Mouse (Mus musculus) neural tube, embryonic 14.5 days (tissue): Measurements from ENCODE around the gene Olfr370. TPM values are rescaled to one million over a fixed set of nuclear protein-coding genes. Genes with fewer than 3 reads are reported as not detected.
"Not testable (repeated sequence)": the region's sequence is repeated elsewhere in the genome, so short reads cannot be mapped to it uniquely, and the experiment has no call there.

ENCODE experiments used
- ATAC-seq: fragments of 200-750 bp; cut with Nextera tagmentation; 2 replicates; pipeline ENCODE4 v1.8.0; 2017; ENCODE audit warnings: low read depth, mild to moderate bottlenecking, moderate TSS enrichment, moderate library complexity
- H3K27ac ChIP-seq: fragments of 300-500 bp; sonication (generic); 2 replicates; pipeline ENCODE4 v1.5.1; 2014; ENCODE audit warnings: low read depth, mild to moderate bottlenecking, control low read depth, low read length, moderate library complexity, mixed read lengths
- H3K27me3 ChIP-seq: fragments of 300-500 bp; sonication (generic); 2 replicates; pipeline ENCODE4 v1.6.1; 2014; ENCODE audit warnings: low read length; ENCODE audit not compliant: control insufficient read depth, insufficient read depth
- H3K36me3 ChIP-seq: fragments of 300-500 bp; sonication (generic); 2 replicates; pipeline ENCODE4 v1.6.1; 2014; ENCODE audit warnings: low read length, mixed read lengths; ENCODE audit not compliant: control insufficient read depth, insufficient read depth
- H3K4me1 ChIP-seq: fragments of 300-500 bp; sonication (generic); 2 replicates; pipeline ENCODE4 v1.6.1; 2014; ENCODE audit warnings: low read length; ENCODE audit not compliant: control insufficient read depth, insufficient read depth
- H3K4me2 ChIP-seq: fragments of 300-500 bp; sonication (generic); 2 replicates; pipeline ENCODE4 v1.6.1; 2014; ENCODE audit warnings: mild to moderate bottlenecking, low read depth, low read length, control low read depth
- H3K4me3 ChIP-seq: fragments of 300-500 bp; sonication (generic); 2 replicates; pipeline ENCODE4 v1.5.1; 2014; ENCODE audit warnings: low read depth, low read length, control low read depth, mixed read lengths
- H3K9ac ChIP-seq: fragments of 300-500 bp; sonication (generic); replicated peaks from 2 replicates; pipeline ENCODE4 v1.6.1; 2014; ENCODE audit warnings: low read depth, mild to moderate bottlenecking, control low read depth, low read length, mixed read lengths
- H3K9me3 ChIP-seq: fragments of 300-500 bp; sonication (generic); 2 replicates; pipeline ENCODE4 v1.6.1; 2016; ENCODE audit warnings: low read length; ENCODE audit not compliant: control insufficient read depth
- WGBS: fragments of 180-500 bp; shearing (Covaris S2); extraction: QIAGEN DNeasy Blood & Tissue Kit; methylation state at CpG from one replicate; pipeline ENCODE4 v1.1.7; 2014; 5-methylcytosine and 5-hydroxymethylcytosine counted together
- polyA plus RNA-seq: library from polyadenylated mRNA; unstranded; fragments of >200 nt; fragmentation: Nextera tagmentation; extraction: Ambion mirVana; gene quantifications from 2 replicates; pipeline ENCODE4 v1.2.1, GENCODE M21; 2014

The Olfr370 gene
- polyA plus RNA-seq, 1 experiment from 2014 or later = not detected

GRCm38 (mm10) chr8:83566469-83567395 lies 31.2 kb downstream of the Olfr370 start, which contains the start of gene Ndufb7:
Gene Ndufb7 (plus strand): TSS chr8:83566671.
- Histone ChIP-seq H3K4me2 (peak within 1 kb of the TSS; percentile 92), H3K4me3 (peak within 1 kb of the TSS; percentile 61), H3K9me3 (no peaks in the 10 kb centered on the region), H3K27me3 (no peaks in the 10 kb centered on the region), H3K4me1 (peaks cover 13% of the 10 kb centered on the region; the same call in 1 of the 2 replicates), H3K9ac (peak within 1 kb of the TSS; percentile 75), H3K36me3 (peaks cover 5% of the 10 kb centered on the region; the same call in 1 of the 2 replicates), H3K27ac (peak within 1 kb of the TSS; percentile 46; the same call in 1 of the 2 replicates)
- ATAC-seq = peak; percentile 87
- under 1% methylated on average over 48 of the region's 48 CpGs for WGBS

GRCm38 (mm10) chr8:83567668-83568067 lies 32.1 kb downstream of the Olfr370 start:
- no peak overlapping the region for H3K27ac ChIP-seq
- ATAC-seq = no peak
- H3K27me3 ChIP-seq = no peaks in the 10 kb centered on the region
- H3K4me3 ChIP-seq = peak overlapping the region; percentile 61
- 57% methylated on average over 3 of the region's 3 CpGs for WGBS
- H3K4me2 ChIP-seq = peak overlapping the region; percentile 92
- H3K9me3 ChIP-seq = no peaks in the 10 kb centered on the region
- H3K4me1 ChIP-seq = peaks cover 13% of the 10 kb centered on the region; the same call in 1 of the 2 replicates
- peak overlapping the region; percentile 75; the same call in 1 of the 2 replicates for H3K9ac ChIP-seq
- H3K36me3 ChIP-seq = peaks cover 14% of the 10 kb centered on the region

- peaks cover 13% of the 10 kb centered on the region; the same call in 1 of the 2 replicates for H3K4me1 ChIP-seq
- no peak overlapping the region for H3K9ac ChIP-seq
- no peak for ATAC-seq
- no peaks in the 10 kb centered on the region for H3K9me3 ChIP-seq
- H3K36me3 ChIP-seq = peaks cover 18% of the 10 kb centered on the region
- no peak overlapping the region for H3K27ac ChIP-seq
- H3K4me2 ChIP-seq = no peak overlapping the region
- no peak overlapping the region for H3K4me3 ChIP-seq
- WGBS = 66% methylated on average over 5 of the region's 5 CpGs
- H3K27me3 ChIP-seq = no peaks in the 10 kb centered on the region
Measured at GRCm38 (mm10) chr8:83568128-83568527, 32.5 kb downstream of the Olfr370 start.

GRCm38 (mm10) chr8:83568755-83569154 lies 33.2 kb downstream of the Olfr370 start:
- peaks cover 13% of the 10 kb centered on the region; the same call in 1 of the 2 replicates for H3K4me1 ChIP-seq
- no peak overlapping the region for H3K9ac ChIP-seq
- no peak for ATAC-seq
- no peak overlapping the region for H3K4me2 ChIP-seq
- H3K9me3 ChIP-seq = no peaks in the 10 kb centered on the region
- H3K4me3 ChIP-seq = no peak overlapping the region
- no peaks in the 10 kb centered on the region for H3K27me3 ChIP-seq
- H3K27ac ChIP-seq = no peak overlapping the region
- H3K36me3 ChIP-seq = peaks cover 23% of the 10 kb centered on the region
- WGBS = 84% methylated on average over 5 of the region's 5 CpGs

GRCm38 (mm10) chr8:83569165-83569564 lies 33.6 kb downstream of the Olfr370 start:
- Histone ChIP-seq H3K9me3 (no peaks in the 10 kb centered on the region), H3K4me1 (peaks cover 13% of the 10 kb centered on the region; the same call in 1 of the 2 replicates), H3K4me3 (no peak overlapping the region), H3K9ac (no peak overlapping the region), H3K36me3 (peaks cover 23% of the 10 kb centered on the region), H3K27me3 (no peaks in the 10 kb centered on the region), H3K4me2 (no peak overlapping the region), H3K27ac (no peak overlapping the region)
- no peak for ATAC-seq
- 80% methylated on average over 4 of the region's 4 CpGs for WGBS

GRCm38 (mm10) chr8:83570272-83571000 lies 34.9 kb downstream of the Olfr370 start:
- Histone ChIP-seq H3K27ac (no peak overlapping the region), H3K27me3 (no peaks in the 10 kb centered on the region), H3K4me2 (no peak overlapping the region), H3K4me1 (peaks cover 13% of the 10 kb centered on the region; the same call in 1 of the 2 replicates), H3K4me3 (no peak overlapping the region), H3K9ac (no peak overlapping the region), H3K9me3 (no peaks in the 10 kb centered on the region), H3K36me3 (peaks cover 23% of the 10 kb centered on the region)
- no peak for ATAC-seq
- 87% methylated on average over 15 of the region's 15 CpGs for WGBS

GRCm38 (mm10) chr8:83571001-83571340 lies 35.4 kb downstream of the Olfr370 start:
- peaks cover 13% of the 10 kb centered on the region; the same call in 1 of the 2 replicates for H3K4me1 ChIP-seq
- not testable (repeated sequence) for ATAC-seq, H3K27ac ChIP-seq, H3K9me3 ChIP-seq, H3K4me3 ChIP-seq, H3K4me2 ChIP-seq, H3K27me3 ChIP-seq, H3K9ac ChIP-seq
- H3K36me3 ChIP-seq = peaks cover 23% of the 10 kb centered on the region
- 95% methylated on average over 6 of the region's 7 CpGs for WGBS

GRCm38 (mm10) chr8:83571791-83572190 lies 36.2 kb downstream of the Olfr370 start:
- no peaks in the 10 kb centered on the region for H3K27me3 ChIP-seq
- H3K36me3 ChIP-seq = peaks cover 23% of the 10 kb centered on the region
- H3K27ac ChIP-seq = no peak overlapping the region
- H3K9me3 ChIP-seq = no peaks in the 10 kb centered on the region
- 95% methylated on average over 10 of the region's 10 CpGs for WGBS
- ATAC-seq = no peak
- peaks cover 17% of the 10 kb centered on the region; the same call in 1 of the 2 replicates for H3K4me1 ChIP-seq
- no peak overlapping the region for H3K4me3 ChIP-seq
- H3K9ac ChIP-seq = no peak overlapping the region
- H3K4me2 ChIP-seq = no peak overlapping the region
